Mouse (Mus musculus) intestine, postnatal 0 days (tissue): ENCODE results near the gene Rac2. TPM values are rescaled to one million over a fixed set of nuclear protein-coding genes. Genes with fewer than 3 reads are reported as not detected.

ENCODE experiments used
- ATAC-seq: fragments of 200-750 bp; cut with Nextera tagmentation; 2 replicates; pipeline ENCODE4 v1.8.0; 2017; ENCODE audit warnings: mild to moderate bottlenecking, moderate TSS enrichment, moderate library complexity
- H3K27ac ChIP-seq: fragments of 300-500 bp; sonication (generic); 2 replicates; pipeline ENCODE4 v1.5.1; 2014; ENCODE audit warnings: mild to moderate bottlenecking, low read depth, low read length, moderate library complexity
- H3K27me3 ChIP-seq: fragments of 300-500 bp; sonication (generic); replicated peaks from 2 replicates; pipeline ENCODE4 v1.6.1; 2014; ENCODE audit warnings: low read length, mixed read lengths; ENCODE audit not compliant: control insufficient read depth, insufficient read depth
- H3K36me3 ChIP-seq: fragments of 300-500 bp; sonication (generic); 2 replicates; pipeline ENCODE4 v1.6.1; 2014; ENCODE audit warnings: mild to moderate bottlenecking, moderate library complexity; ENCODE audit not compliant: control insufficient read depth, insufficient read depth
- H3K4me1 ChIP-seq: fragments of 300-500 bp; sonication (generic); replicated peaks from 2 replicates; pipeline ENCODE4 v1.6.1; 2014; ENCODE audit warnings: antibody characterized with exemption, low read length, mixed read lengths; ENCODE audit not compliant: control insufficient read depth, insufficient read depth
- H3K4me2 ChIP-seq: fragments of 300-500 bp; sonication (generic); replicated peaks from 2 replicates; pipeline ENCODE4 v1.6.1; 2014; ENCODE audit warnings: low read depth, mild to moderate bottlenecking, moderate library complexity
- H3K4me3 ChIP-seq: fragments of 300-500 bp; sonication (generic); 2 replicates; pipeline ENCODE4 v1.5.1; 2014; ENCODE audit warnings: low read depth, low read length
- H3K9ac ChIP-seq: fragments of 300-500 bp; sonication (generic); 2 replicates; pipeline ENCODE4 v1.6.1; 2014; ENCODE audit warnings: mild to moderate bottlenecking, low read depth, low read length
- H3K9me3 ChIP-seq: fragments of 300-500 bp; sonication (generic); 2 replicates; pipeline ENCODE4 v1.6.1; 2016; ENCODE audit warnings: mixed run types; ENCODE audit not compliant: control insufficient read depth
- CTCF ChIP-seq: sonication (generic); IDR thresholded peaks from 2 replicates; pipeline ENCODE4 v1.5.1; 2016; ENCODE audit warnings: low read depth, mild to moderate bottlenecking, control low read depth, antibody characterized with exemption, moderate library complexity
- WGBS: fragments of 180-500 bp; shearing (Covaris S2); extraction: QIAGEN DNeasy Blood & Tissue Kit; methylation state at CpG from one replicate; pipeline ENCODE4 v1.1.7; 2014; 5-methylcytosine and 5-hydroxymethylcytosine counted together
- polyA plus RNA-seq: library from polyadenylated mRNA; unstranded; fragments of >200 nt; fragmentation: Nextera tagmentation; extraction: Ambion mirVana; gene quantifications from 2 replicates; pipeline ENCODE4 v1.2.1, GENCODE M21; 2015

Gene Rac2
- polyA plus RNA-seq, 1 experiment from 2014 or later = 9.9 TPM

- Histone ChIP-seq H3K27me3 (no peaks in the 10 kb centered on the region), H3K4me1 (no peaks in the 10 kb centered on the region), H3K4me2 (no peak overlapping the region), H3K9me3 (no peaks in the 10 kb centered on the region), H3K4me3 (no peak overlapping the region), H3K36me3 (no peaks in the 10 kb centered on the region), H3K9ac (no peak overlapping the region), H3K27ac (no peak overlapping the region)
- no peak for ATAC-seq
- no peak for TF ChIP-seq CTCF
- 88% methylated on average over 7 of the region's 7 CpGs for WGBS
Observed at GRCm38 (mm10) chr15:78585404-78585803, 12.8 kb upstream of the Rac2 start.

DNA sequence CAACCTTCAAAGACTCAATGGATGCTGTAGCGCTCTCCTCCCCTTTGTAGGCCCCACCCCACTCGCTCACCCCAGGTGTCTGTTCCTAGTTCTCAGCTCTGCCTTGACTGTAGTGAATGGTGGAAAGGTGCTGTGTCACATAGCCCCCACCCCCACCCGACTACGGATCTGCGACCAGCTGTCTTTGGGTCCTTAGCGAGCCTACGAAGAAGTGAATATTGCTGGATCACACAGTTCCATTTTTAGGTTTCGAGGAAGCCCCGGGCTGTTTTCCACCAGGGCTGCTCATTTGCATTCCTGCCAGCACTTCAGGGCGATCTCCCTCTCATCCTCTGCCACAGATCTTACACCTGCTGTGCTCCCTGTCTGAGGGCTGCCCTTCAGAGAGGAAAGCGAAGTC is 10.8 kb upstream of the Rac2 start:
- TF ChIP-seq CTCF = no peak
- 31% methylated on average over 11 of the region's 11 CpGs for WGBS
- ATAC-seq = no peak
- no peak overlapping the region for H3K4me3 ChIP-seq
- no peak overlapping the region for H3K9ac ChIP-seq
- H3K27ac ChIP-seq = no peak overlapping the region
- no peaks in the 10 kb centered on the region for H3K9me3 ChIP-seq
- no peak overlapping the region for H3K4me2 ChIP-seq
- H3K4me1 ChIP-seq = no peaks in the 10 kb centered on the region
- H3K27me3 ChIP-seq = no peaks in the 10 kb centered on the region
- no peaks in the 10 kb centered on the region for H3K36me3 ChIP-seq

DNA sequence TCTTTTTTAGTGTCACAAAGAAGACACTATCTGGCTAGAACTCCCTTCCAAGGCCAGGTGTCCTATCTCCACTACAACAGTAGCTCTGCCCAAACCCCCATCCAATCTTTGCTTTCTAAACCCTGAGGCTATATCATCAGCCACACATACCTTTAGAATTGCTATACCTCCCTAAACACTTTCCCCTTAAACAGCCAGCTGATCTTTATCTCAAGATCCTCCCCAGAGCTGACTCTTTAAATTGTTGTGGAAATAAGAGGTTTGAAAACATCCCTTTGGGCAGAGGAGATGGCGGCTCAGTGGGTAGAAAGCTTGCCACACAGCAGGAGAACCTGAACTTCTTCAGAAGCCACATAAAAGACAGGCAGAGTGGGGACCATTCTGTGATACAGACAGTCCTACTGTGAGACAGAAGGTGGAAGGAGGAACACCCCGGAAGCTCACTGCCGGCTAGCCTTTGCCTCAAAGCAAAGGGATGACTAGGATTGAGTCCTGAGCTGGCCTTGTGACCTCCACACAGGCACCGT is 3.8 kb upstream of the Rac2 start:
- WGBS = 72% methylated on average over 4 of the region's 4 CpGs
- no peak for TF ChIP-seq CTCF
- no peak overlapping the region for H3K27ac ChIP-seq

DNA sequence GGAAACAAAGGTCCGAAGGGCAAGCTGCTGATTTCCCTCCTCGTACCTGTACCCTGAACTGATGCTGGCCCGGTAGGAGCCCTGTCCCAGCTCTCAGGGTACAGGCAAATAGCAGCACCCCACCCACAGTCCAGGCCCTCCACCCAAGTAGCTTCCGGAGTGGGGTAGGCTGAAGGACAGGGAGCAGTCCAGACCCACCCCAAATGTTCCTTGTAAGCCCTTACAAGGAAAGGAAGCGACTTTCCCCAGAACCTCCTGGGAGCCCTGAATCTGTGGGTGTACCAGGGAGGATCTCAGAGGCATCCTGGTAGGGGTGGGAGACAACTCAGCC is 348 bp downstream of the Rac2 start:
- H3K36me3 ChIP-seq = no peaks in the 10 kb centered on the region
- WGBS = 78% methylated on average over 5 of the region's 5 CpGs
- H3K9ac ChIP-seq = no peak overlapping the region

More for the DNA sequence above, 3.8 kb upstream of the Rac2 start:
- H3K9ac ChIP-seq = no peak overlapping the region
- ATAC-seq = no peak
- H3K4me3 ChIP-seq = no peak overlapping the region
- H3K4me2 ChIP-seq = no peak overlapping the region
- H3K9me3 ChIP-seq = no peaks in the 10 kb centered on the region
- H3K36me3 ChIP-seq = no peaks in the 10 kb centered on the region
- no peaks in the 10 kb centered on the region for H3K27me3 ChIP-seq
- no peaks in the 10 kb centered on the region for H3K4me1 ChIP-seq

GRCm38 (mm10) chr15:78571554-78572269 is 871 bp downstream of the Rac2 start:
- Histone ChIP-seq H3K9me3 (no peaks in the 10 kb centered on the region), H3K4me3 (no peak overlapping the region), H3K27me3 (no peaks in the 10 kb centered on the region), H3K36me3 (no peaks in the 10 kb centered on the region), H3K27ac (no peak overlapping the region), H3K9ac (no peak overlapping the region), H3K4me2 (no peak overlapping the region), H3K4me1 (no peaks in the 10 kb centered on the region)
- TF ChIP-seq CTCF = no peak
- 48% methylated on average over 16 of the region's 16 CpGs for WGBS
- ATAC-seq = no peak

More for the DNA sequence above, 348 bp downstream of the Rac2 start:
- Histone ChIP-seq H3K9me3 (no peaks in the 10 kb centered on the region), H3K4me2 (no peak overlapping the region), H3K27ac (no peak overlapping the region), H3K4me3 (no peak overlapping the region), H3K27me3 (no peaks in the 10 kb centered on the region), H3K4me1 (no peaks in the 10 kb centered on the region)
- no peak for TF ChIP-seq CTCF
- no peak for ATAC-seq

GRCm38 (mm10) chr15:78570170-78570569 is 2.4 kb downstream of the Rac2 start:
- ATAC-seq = no peak
- no peaks in the 10 kb centered on the region for H3K4me1 ChIP-seq
- WGBS = 91% methylated on average over 5 of the region's 5 CpGs
- no peaks in the 10 kb centered on the region for H3K9me3 ChIP-seq
- TF ChIP-seq CTCF = no peak
- no peak overlapping the region for H3K27ac ChIP-seq
- no peak overlapping the region for H3K4me3 ChIP-seq
- H3K27me3 ChIP-seq = no peaks in the 10 kb centered on the region
- no peak overlapping the region for H3K4me2 ChIP-seq
- H3K9ac ChIP-seq = no peak overlapping the region
- no peaks in the 10 kb centered on the region for H3K36me3 ChIP-seq
